Mouse (Mus musculus) liver, embryonic 14.5 days (tissue): ENCODE results near the gene Inppl1. TPM values are rescaled to one million over a fixed set of nuclear protein-coding genes. Genes with fewer than 3 reads are reported as not detected.

Experiments
- ATAC-seq: fragments of 200-750 bp; cut with Nextera tagmentation; 2 replicates; pipeline ENCODE4 v1.8.0; 2017; ENCODE audit warnings: moderate number of reproducible peaks, mild to moderate bottlenecking, moderate library complexity; ENCODE audit not compliant: insufficient read depth
- DNase-seq, 3 experiments: peaks; one replicate each; pipeline ENCODE4 v3.0.0-alpha.2; 2012 to 2013; ENCODE audit warnings: low read depth in 3 of 3, low spot score in 3 of 3
- H3K27ac ChIP-seq: fragments of 300-500 bp; sonication (generic); 2 replicates; pipeline ENCODE4 v1.5.1; 2014; ENCODE audit warnings: moderate library complexity, mild to moderate bottlenecking, control low read depth, inconsistent platforms
- H3K27me3 ChIP-seq: fragments of 300-500 bp; sonication (generic); 2 replicates; pipeline ENCODE4 v1.6.1; 2014; ENCODE audit warnings: mild to moderate bottlenecking, low read length, moderate library complexity; ENCODE audit not compliant: control insufficient read depth, insufficient read depth
- H3K36me3 ChIP-seq: fragments of 300-500 bp; sonication (generic); replicated peaks from 2 replicates; pipeline ENCODE4 v1.6.1; 2014; ENCODE audit warnings: low read depth; ENCODE audit not compliant: control insufficient read depth, insufficient read depth
- H3K4me1 ChIP-seq, 2 experiments: fragments of 200-500 bp in 1 of 2; fragments of 300-500 bp in 1 of 2; sonication (generic) in 1 of 2; replicated peaks; 2 replicates each; pipeline ENCODE4 v1.6.1; 2012 to 2014; ENCODE audit warnings: antibody characterized with exemption in 1 of 2, inconsistent platforms in 1 of 2, low read length in 1 of 2; ENCODE audit not compliant: control insufficient read depth in 2 of 2, insufficient read depth in 2 of 2
- H3K4me2 ChIP-seq: fragments of 300-500 bp; sonication (generic); 2 replicates; pipeline ENCODE4 v1.6.1; 2014; ENCODE audit warnings: low read depth, mild to moderate bottlenecking, control low read depth, moderate library complexity
- H3K4me3 ChIP-seq, 2 experiments: fragments of 200-500 bp in 1 of 2; fragments of 300-500 bp in 1 of 2; sonication (generic) in 1 of 2; 2 replicates each; pipeline ENCODE4 v1.5.1; 2012 to 2014; ENCODE audit warnings: low read depth in 2 of 2, low read length in 2 of 2, mild to moderate bottlenecking in 2 of 2, control low read depth in 1 of 2, inconsistent platforms in 1 of 2, moderate library complexity in 1 of 2; ENCODE audit not compliant: insufficient read depth in 1 of 2
- H3K9ac ChIP-seq: fragments of 300-500 bp; sonication (generic); replicated peaks from 2 replicates; pipeline ENCODE4 v1.6.1; 2014; ENCODE audit warnings: mild to moderate bottlenecking, control low read depth, moderate library complexity
- H3K9me3 ChIP-seq: fragments of 300-500 bp; sonication (generic); 2 replicates; pipeline ENCODE4 v1.6.1; 2016; ENCODE audit warnings: low read length, mixed read lengths; ENCODE audit not compliant: control insufficient read depth
- CTCF ChIP-seq: IDR thresholded peaks from 2 replicates; pipeline ENCODE4 v1.5.1; 2016; ENCODE audit warnings: antibody characterized with exemption, low read depth, control low read depth
- EP300 ChIP-seq: IDR thresholded peaks from 2 replicates; pipeline ENCODE4 v1.6.1; 2016; ENCODE audit warnings: antibody characterized with exemption, low read depth
- whole genome bisulfite sequencing: fragments of 180-500 bp; shearing (Covaris S2); extraction: QIAGEN DNeasy Blood & Tissue Kit; methylation state at CpG from one replicate; pipeline ENCODE4 v1.1.7; 2014; ENCODE audit not compliant: insufficient replicate concordance; 5-methylcytosine and 5-hydroxymethylcytosine counted together
- polyA plus RNA-seq, 2 experiments: library from polyadenylated mRNA; depleted of rRNA in 1 of 2; stranded (reverse) in 1 of 2; unstranded in 1 of 2; fragments of >200 nt; fragmentation: Nextera tagmentation in 1 of 2; extraction: Ambion mirVana in 1 of 2; gene quantifications; 2 replicates each; pipeline versions ENCODE4 v1.2.1 to v1.2.3; 2012 to 2014

Inppl1 gene
- polyA plus RNA-seq, 2 experiments: 0.69 to 4.4 TPM

DNA sequence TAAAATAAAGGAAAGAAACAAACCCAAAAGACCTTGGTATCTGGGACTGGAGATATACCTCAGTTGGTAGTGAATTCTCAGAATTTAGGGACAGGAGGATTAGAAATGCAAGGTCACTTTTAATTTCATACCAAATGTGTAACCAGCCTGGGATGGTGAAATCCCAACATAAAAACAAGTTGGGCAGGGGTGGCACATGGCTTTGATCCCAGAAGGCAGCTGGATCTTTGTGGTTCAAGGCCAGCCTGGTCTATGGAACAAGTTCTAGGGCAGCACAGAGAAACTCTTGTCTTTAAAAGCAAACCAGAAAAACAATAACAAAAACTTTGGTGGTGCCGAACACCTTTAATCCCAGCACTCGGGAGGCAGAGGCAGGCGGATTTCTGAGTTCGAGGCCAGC lies 29.5 kb upstream of the Inppl1 start:
- no peak overlapping the region for H3K4me2 ChIP-seq
- TF ChIP-seq EP300 (no peak), CTCF (no peak)
- WGBS: 77% methylated on average over 3 of the region's 4 CpGs
- peaks cover 0 to 3% of the 10 kb centered on the region in 2 experiments; a peak in 2 of 4 replicates for H3K4me1 ChIP-seq
- H3K27me3 ChIP-seq: no peaks in the 10 kb centered on the region
- ATAC-seq (no peak), DNase-seq (no peak)
- no peak overlapping the region for H3K9ac ChIP-seq
- no peaks in the 10 kb centered on the region for H3K36me3 ChIP-seq
- H3K27ac ChIP-seq: no peak overlapping the region
- no peaks in the 10 kb centered on the region for H3K9me3 ChIP-seq
- no peak overlapping the region for H3K4me3 ChIP-seq

DNA sequence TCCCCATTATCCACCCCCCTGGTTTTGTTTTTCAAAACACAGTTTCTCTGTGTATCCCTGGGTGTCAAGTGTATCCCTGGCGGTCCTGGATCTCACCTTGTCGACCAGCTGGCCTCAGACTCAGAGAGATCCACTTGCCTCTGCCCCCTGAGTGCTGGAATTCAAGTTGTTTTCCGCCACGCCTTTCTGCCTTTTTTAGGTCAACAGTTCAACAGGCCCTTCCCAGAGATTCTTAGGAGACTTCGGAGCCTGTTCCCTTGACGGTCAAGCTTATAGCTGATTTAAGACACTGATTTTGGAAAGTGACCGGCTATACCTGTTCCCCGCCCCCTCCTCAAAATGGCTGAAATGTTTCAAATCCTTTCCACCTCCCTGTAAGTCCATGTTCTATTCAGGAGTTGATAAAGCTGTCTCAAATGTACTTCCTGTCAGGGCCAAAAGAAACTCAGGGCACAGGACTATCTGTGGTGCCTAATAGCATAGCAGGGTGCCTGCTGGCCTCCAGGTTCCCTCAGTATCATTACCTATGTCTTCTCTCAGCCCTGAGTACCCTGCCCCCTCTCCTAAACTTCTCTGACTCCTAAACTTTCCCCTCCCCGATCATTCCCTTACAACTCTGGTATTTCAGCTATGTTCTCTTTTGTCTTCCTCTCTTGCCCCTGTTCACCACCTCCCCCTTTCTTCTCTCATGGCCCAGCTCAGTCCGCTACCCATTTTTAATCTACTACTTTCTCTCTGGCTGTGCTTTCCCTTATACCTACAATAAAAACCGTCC lies 28.6 kb upstream of the Inppl1 start:
- no peak overlapping the region for H3K9ac ChIP-seq
- no peaks in the 10 kb centered on the region for H3K9me3 ChIP-seq
- no peak overlapping the region for H3K4me2 ChIP-seq
- DNase-seq (no peak), ATAC-seq (no peak)
- no peaks in the 10 kb centered on the region for H3K27me3 ChIP-seq
- no peak overlapping the region for H3K4me3 ChIP-seq
- H3K27ac ChIP-seq: no peak overlapping the region
- TF ChIP-seq CTCF: no peak
- 66% methylated on average over 11 of the region's 11 CpGs for WGBS
- H3K36me3 ChIP-seq: no peaks in the 10 kb centered on the region
- peaks cover 0 to 3% of the 10 kb centered on the region in 2 experiments; a peak in 2 of 4 replicates for H3K4me1 ChIP-seq

DNA sequence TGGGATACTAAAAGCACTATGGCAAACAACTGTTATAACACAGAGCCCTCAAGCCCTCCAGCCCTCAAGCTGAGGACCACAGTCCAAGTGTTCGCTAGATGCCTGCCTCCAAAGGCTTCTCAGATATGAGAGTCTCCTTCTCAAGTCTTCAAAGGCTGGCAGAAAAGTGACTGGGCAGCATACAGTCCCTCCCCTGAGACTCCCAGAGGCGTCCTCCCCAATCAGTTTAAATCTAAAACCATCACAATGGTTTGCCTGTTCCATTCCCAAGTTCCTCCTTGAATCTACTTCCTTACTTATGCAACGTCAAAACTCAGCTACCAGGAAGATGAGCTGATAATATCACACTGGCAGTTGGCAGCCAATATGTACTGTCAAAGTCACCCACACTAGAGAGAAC lies 25.4 kb upstream of the Inppl1 start, which contains the start of gene Anapc15:
Gene Anapc15, plus strand, starts transcription at position 301 of the 400 bp plus-strand sequence.
- no peak within 1 kb of the TSS for H3K27ac ChIP-seq
- 32% methylated on average over 3 of the region's 3 CpGs for WGBS
- no peaks in the 10 kb centered on the region for H3K4me1 ChIP-seq
- H3K27me3 ChIP-seq: no peaks in the 10 kb centered on the region
- H3K4me3 ChIP-seq: no peak within 1 kb of the TSS
- H3K9me3 ChIP-seq: no peaks in the 10 kb centered on the region
- no peaks in the 10 kb centered on the region for H3K36me3 ChIP-seq
- no peak within 1 kb of the TSS for H3K9ac ChIP-seq
- DNase-seq (no peak), ATAC-seq (no peak)
- H3K4me2 ChIP-seq: no peak within 1 kb of the TSS
- no peak for TF ChIP-seq EP300
- no peak for TF ChIP-seq CTCF

DNA sequence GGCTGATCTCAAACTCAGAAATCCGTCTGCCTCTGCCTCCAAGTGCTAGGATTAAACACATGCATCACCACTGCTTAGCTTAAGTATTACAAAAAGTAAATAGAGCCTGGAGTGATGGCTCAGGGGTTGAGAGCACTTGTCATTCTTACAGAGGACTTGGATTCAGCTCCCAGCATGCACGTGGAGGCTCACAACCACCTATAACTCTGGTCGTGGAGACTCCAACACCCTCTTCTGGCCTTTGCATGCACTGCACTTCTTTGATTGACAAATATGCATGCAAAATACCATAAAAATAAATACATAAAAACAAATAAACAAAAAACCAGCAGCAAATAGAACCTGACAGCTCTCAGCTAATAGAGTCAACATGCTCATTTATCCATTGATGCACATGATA lies 24.3 kb upstream of the Inppl1 start:
- Histone ChIP-seq H3K4me1 (no peaks in the 10 kb centered on the region), H3K9me3 (no peaks in the 10 kb centered on the region), H3K36me3 (no peaks in the 10 kb centered on the region), H3K27ac (no peak overlapping the region), H3K4me2 (no peak overlapping the region), H3K9ac (no peak overlapping the region), H3K4me3 (no peak overlapping the region), H3K27me3 (no peaks in the 10 kb centered on the region)
- TF ChIP-seq CTCF: no peak
- ATAC-seq (no peak), DNase-seq (no peak)
- 53% methylated on average over 3 of the region's 3 CpGs for WGBS

DNA sequence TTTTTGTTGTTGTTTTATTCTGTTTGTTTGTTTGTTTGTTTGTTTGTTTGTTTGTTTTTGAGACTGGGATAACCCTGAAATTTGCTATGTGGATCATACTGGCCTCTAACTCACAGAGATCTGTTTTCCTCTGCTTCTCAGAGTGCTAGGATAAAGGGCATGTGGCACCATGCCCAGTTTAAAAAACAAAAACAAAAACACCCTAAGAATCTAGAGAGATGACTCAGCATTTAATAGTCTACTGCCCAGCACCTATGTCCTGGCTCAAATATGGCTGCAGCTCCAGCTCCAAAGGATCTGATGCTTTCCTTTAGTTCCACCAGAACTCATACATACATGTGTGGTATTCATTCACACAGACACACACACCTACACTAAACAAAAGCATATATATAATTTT lies 22.9 kb upstream of the Inppl1 start:
- Histone ChIP-seq H3K27me3 (no peaks in the 10 kb centered on the region), H3K9ac (no peak overlapping the region), H3K36me3 (no peaks in the 10 kb centered on the region), H3K4me1 (no peaks in the 10 kb centered on the region), H3K4me3 (no peak overlapping the region), H3K27ac (no peak overlapping the region), H3K9me3 (no peaks in the 10 kb centered on the region), H3K4me2 (no peak overlapping the region)
- TF ChIP-seq EP300 (no peak), CTCF (no peak)
- no peak for DNase-seq
- no peak for ATAC-seq
